Mouse (Mus musculus) myocyte (in vitro differentiated cells): ENCODE measurements at regions not wholly inside any gene's neighbourhood (a gene's known extent, or its start where the extent isn't known, plus 50 kb on each side); places are given as distances from the start of the nearest gene placed in this dataset.

ENCODE experiments used
- E2F4 ChIP-seq: IDR thresholded peaks from one replicate; pipeline ENCODE4 v1.6.1; 2011; ENCODE audit warnings: mild to moderate bottlenecking, control low read depth, moderate library complexity; ENCODE audit not compliant: insufficient read depth
- MAX ChIP-seq: IDR thresholded peaks from one replicate; pipeline ENCODE4 v1.6.1; 2011; ENCODE audit warnings: low read depth, mild to moderate bottlenecking, control low read depth
- MYOD1 ChIP-seq, 3 experiments: IDR thresholded peaks; one replicate each; pipeline ENCODE4 v1.6.1; 2011; ENCODE audit warnings: control low read depth in 2 of 3, low read depth in 2 of 3, mild to moderate bottlenecking in 2 of 3, moderate library complexity in 1 of 3; ENCODE audit not compliant: insufficient read length in 2 of 3, control insufficient read depth in 1 of 3
- MYOG ChIP-seq, 3 experiments: IDR thresholded peaks; one replicate each; pipeline ENCODE4 v1.6.1; 2011; ENCODE audit warnings: control low read depth in 2 of 3, low read depth in 2 of 3, mild to moderate bottlenecking in 2 of 3; ENCODE audit not compliant: insufficient read length in 2 of 3, control insufficient read depth in 1 of 3, insufficient read depth in 1 of 3
- POLR2A ChIP-seq: IDR thresholded peaks from one replicate; pipeline ENCODE4 v1.6.1; 2011; ENCODE audit warnings: low read depth, mild to moderate bottlenecking, control low read depth, moderate library complexity; ENCODE audit not compliant: insufficient read length
- POLR2AphosphoS2 ChIP-seq: IDR thresholded peaks from one replicate; pipeline ENCODE4 v1.6.1; 2011; ENCODE audit warnings: low read depth, control low read depth; ENCODE audit not compliant: insufficient read length
- SRF ChIP-seq: IDR thresholded peaks from one replicate; pipeline ENCODE4 v1.6.1; 2011; ENCODE audit warnings: low read depth; ENCODE audit not compliant: control insufficient read depth, insufficient read length
- USF1 ChIP-seq: IDR thresholded peaks from one replicate; pipeline ENCODE4 v1.6.1; 2011; ENCODE audit warnings: low read depth, mild to moderate bottlenecking, control low read depth, moderate library complexity

GRCm38 (mm10) chr15:36914239-36915100, 93.1 kb downstream of the Zfp706 start:
- no peak for TF ChIP-seq POLR2A
- TF ChIP-seq USF1 = no peak
- no peak for TF ChIP-seq MYOD1 (IDR thresholded peaks at IDR 0.05; ENCODE audit: control insufficient read depth in 1 of 3, insufficient read length in 2 of 3, low read depth in 2 of 3)
- TF ChIP-seq E2F4 = no peak
- no peak for TF ChIP-seq POLR2AphosphoS2
- TF ChIP-seq SRF = no peak
- no peak for TF ChIP-seq MYOG (IDR thresholded peaks at IDR 0.05; ENCODE audit: control insufficient read depth in 1 of 3, insufficient read depth in 1 of 3, insufficient read length in 2 of 3, low read depth in 2 of 3)
- no peak for TF ChIP-seq MAX
